Mouse (Mus musculus) v-Abl transformed pro-B cells (cell line): ENCODE measurements at regions not wholly inside any gene's neighbourhood (a gene's known extent, or its start where the extent isn't known, plus 50 kb on each side); places are given as distances from the start of the nearest gene placed in this dataset.

Experiments
- in situ Hi-C, 2 experiments: fragments of 400-800 bp; cut with MboI; formaldehyde crosslinking; loops; one replicate each; pipeline ENCODE4 v1.15.1; 2025; ENCODE audit not compliant: unreplicated experiment in 2 of 2

- in situ Hi-C loops = no loop called here
Measured at GRCm38 (mm10) chr7:69890503-69891061, 476.0 kb downstream of the Nr2f2 start.

GRCm38 (mm10) chr7:69888251-69888650, 478.3 kb downstream of the Nr2f2 start:
- in situ Hi-C loops = no loop called here

DNA sequence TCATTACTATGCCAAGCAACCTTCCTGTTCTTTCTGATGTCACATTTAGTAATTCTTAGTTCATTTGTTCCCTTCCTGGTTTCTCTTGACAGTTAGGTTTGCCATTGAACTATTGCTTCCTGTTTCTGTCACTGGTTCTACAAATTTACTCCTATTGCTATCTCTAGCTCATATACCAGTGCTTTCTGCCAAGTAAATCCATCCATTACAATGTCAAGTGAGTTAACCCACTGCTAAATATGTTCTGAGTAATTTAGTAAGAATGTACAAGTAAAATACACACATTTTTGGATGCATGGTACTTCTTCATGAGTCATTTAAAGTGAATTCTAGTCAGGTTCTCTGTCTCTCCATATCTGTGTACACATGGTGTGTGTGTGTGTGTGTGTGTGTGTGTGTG, 489.5 kb downstream of the Nr2f2 start:
- in situ Hi-C loops = no loop called here

GRCm38 (mm10) chr7:69865801-69866200, 500.7 kb downstream of the Nr2f2 start:
- in situ Hi-C loops = no loop called here

GRCm38 (mm10) chr7:69844631-69845324, 521.8 kb downstream of the Nr2f2 start:
- in situ Hi-C loops = no loop called here

DNA sequence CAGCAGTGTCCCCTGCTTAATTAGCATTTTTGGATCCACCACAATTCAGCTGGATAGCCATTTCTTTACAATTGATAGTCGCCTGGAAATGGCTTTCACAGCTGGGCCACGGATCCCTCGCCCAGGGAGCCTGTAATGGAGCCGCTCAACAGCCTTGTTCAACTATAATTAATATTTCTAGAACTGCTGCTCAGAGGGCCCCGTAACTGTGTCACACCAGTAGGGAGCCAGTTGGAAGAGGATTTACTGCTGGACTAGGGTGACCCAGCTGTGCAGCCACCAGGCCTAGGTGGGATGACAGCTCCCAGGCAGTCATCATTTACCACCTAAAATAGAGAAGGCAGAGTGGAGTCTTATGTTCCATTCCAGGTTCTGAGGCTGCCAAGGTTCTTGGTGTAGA, 529.2 kb downstream of the Nr2f2 start:
- in situ Hi-C loops = no loop called here

DNA sequence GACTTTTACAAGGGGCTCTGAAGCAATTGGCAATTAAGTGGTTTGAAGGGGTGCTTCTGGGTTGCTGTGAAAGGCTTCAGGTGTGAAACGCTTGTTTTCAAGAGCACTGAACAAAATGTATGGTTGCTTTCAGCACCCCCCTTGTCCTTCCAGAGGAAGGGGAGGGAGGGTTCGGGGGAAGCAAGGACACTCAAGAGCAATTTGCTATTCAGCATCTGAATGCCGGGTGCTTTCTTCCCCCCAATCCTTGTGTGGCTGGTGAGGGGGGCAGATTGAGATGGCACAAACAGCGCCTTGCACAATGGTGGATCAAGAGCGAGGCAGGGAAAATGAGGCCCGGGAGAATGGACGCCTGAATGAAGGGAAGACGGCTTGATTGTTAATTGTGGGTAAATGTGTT, 539.3 kb downstream of the Nr2f2 start:
- in situ Hi-C loops = no loop called here

DNA sequence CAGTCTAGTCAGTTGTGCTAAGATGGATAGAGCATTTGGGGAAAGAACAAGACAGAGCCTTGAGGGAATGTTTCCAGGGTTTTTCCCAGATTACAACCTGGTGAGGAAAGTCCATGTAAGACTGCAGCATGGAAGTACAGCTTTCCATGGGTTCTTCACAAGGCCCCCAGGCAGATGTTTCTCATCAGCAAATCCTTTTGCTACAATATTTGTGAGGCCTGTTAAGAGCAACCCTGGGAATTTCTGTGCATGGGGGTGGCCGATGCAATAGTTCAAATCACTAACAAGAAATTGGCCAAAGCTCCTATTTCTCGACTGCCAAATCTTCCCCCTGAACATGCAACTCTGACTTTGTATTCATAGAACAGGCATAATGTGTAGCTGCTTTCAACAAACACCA, 546.0 kb downstream of the Nr2f2 start:
- in situ Hi-C loops = no loop called here

DNA sequence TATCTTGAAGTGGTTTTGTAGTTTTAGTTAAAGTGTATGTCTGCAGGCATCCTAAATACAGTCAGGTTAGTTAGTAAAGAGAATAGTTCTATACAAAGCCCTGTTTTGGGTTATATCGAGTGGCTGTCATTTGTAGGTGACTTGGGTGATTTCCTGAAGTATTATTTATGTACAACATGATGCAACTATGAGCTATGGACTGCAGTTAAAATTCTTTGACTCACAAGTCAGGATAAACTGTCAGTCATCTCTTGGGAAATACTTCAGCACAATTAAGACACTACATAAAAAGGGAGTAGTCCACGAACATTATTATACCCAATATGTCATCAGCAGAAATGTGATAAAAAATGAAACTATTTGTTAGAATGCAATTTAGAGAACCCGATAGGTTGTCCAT, 554.2 kb downstream of the Nr2f2 start:
- in situ Hi-C loops = no loop called here

- in situ Hi-C loops = no loop called here
Measured at GRCm38 (mm10) chr7:69810873-69811272, 555.7 kb downstream of the Nr2f2 start.

GRCm38 (mm10) chr7:69807220-69807619, 559.3 kb downstream of the Nr2f2 start:
- in situ Hi-C loops = no loop called here

- in situ Hi-C loops = no loop called here
Measured at GRCm38 (mm10) chr7:69770980-69771348, 595.6 kb downstream of the Nr2f2 start.

DNA sequence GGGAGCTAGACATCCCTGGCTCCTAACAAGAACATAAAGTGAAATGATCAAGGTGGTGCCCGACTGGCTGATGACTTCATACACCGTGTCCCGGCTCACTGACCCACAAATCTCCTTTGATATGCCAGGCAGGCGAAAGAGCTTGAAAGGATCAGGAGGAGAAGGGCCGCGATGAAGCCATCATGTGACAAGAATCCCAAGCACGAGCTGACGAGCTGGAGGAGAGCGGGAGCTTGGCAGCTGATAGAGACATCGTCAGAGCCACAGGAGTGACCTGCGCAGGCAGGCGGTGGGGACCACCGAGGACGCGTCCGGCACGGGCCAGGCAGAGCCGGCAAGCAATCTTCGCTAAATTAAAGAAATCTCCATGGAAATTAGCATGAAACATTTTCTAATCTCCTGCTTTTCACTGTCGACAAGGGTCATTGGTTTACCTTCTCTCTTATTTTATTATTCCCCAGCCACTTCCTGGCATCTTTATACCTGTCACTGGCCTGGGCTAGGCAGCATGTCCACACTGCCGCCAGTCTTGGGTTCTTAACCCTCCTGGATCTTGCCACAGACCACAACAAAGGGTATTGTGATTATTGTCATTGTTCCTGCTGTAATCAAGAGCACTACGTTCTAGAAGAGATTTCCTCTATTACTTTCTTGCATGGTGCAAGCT, 596.1 kb downstream of the Nr2f2 start:
- in situ Hi-C loops = no loop called here

DNA sequence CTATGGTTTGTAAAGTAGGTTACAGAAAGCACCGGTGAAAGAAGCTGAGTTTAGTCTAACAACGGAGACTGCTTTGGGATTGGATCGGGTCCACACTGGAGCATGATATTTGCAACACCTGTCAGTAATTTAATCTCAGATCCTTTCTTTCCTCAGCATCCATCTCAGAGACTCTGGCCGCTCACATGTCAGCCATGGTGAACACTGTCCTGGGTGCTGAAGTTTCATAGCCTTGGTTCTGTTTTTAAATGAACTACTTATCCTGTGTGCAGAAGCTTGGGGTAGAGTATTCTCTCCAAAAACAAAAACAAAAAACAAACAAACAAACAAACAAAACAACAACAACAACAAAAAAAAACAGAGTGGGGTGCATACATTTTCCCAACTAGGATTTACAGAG, 600.1 kb downstream of the Nr2f2 start:
- in situ Hi-C loops = no loop called here

DNA sequence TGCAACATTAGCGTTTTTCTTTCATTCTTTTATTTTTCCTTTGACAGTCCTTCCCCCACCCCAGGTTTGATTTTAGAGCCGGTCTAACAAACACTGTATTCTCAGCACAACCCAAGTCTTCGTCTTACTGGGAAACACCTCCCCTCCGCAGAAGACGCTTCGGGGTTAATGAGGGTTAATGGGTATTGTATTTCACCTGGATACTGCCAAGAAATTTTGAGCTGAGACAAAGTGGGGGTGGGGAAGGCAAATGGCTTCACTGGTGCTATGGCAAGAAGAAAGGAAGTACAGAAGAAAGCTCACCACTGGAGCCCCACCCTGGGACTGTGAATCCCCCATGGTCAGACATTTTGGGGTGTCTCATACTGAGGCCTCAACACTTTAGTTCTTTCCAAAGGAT, 626.0 kb downstream of the Nr2f2 start:
- in situ Hi-C loops = no loop called here

DNA sequence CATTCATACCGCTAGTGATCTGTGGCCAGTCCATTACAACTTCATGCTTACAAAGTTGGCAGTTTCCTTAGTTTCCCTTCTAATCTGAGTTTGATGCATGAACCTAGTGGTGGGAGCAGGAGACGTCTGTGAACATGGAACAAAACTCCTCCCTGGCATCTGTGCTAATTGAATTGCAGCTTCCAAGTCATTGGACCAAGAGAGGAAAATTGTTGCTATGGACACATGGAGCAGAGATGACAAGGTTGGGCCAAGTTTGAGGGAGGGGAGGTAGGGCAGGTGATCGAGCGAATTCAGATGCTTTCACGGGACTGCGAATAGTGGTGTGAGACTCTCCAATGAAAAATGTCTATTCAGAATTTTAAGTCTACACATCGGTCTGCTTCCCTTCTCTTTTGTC, 627.5 kb downstream of the Nr2f2 start:
- in situ Hi-C loops = no loop called here

DNA sequence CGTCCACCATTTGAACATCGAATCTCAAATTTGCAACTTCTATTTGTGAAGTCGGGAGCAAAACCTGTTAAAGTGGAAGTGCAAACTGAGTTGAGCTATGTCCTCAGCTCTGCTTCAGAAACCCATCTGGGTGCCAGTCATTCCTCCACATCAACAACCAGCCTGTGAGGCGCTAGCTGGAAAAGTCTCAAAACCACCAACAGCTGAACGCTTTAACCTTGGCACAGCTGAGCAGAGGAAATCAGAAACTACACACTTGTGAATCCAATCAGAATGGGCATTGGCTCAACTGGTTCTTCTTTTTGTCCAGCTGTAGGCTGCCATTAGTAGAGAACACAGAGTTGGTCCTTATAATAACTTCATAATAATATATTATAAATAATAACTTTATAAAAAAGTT, 651.5 kb downstream of the Nr2f2 start:
- in situ Hi-C loops = no loop called here

DNA sequence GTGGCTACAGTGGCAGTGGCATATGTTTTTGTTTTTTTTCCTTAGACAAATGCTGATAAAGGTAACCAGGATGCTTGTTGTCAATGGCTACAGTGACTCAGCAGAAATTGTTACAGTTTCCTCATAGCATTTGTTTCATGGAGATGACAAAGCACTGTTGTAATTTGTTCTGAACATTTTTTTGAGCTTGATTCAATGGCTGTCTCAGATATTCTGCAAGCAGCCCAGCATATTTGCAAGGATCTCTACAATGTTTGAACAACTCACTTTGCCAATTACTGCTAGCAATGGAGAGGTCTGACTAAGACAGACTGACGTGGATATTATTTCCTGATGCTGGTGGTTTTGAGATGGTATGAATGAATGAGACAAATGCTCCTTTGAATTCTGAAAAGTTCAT, 696.3 kb downstream of the Nr2f2 start:
- in situ Hi-C loops = no loop called here

GRCm38 (mm10) chr7:69655583-69655982, 711.0 kb downstream of the Nr2f2 start:
- in situ Hi-C loops = no loop called here

DNA sequence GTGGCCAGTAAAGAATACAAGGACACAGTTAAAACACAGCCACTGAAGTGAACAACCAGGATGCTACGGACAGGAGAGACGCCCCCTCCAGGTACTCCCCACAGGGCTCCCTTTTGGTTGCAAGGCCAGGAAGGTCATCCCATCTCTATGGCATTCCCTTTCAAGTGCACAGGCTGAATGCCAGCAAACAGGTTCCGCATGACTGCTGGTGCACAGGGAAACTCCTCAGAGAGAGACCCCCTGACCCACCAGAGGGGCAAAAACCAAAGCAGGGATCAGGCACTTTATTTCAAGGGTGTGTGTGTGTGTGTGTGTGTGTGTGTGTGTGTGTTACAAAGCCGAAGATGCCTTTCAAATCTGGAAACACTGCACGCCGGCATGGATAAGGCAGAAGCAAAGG, 721.1 kb downstream of the Nr2f2 start:
- in situ Hi-C loops = no loop called here

DNA sequence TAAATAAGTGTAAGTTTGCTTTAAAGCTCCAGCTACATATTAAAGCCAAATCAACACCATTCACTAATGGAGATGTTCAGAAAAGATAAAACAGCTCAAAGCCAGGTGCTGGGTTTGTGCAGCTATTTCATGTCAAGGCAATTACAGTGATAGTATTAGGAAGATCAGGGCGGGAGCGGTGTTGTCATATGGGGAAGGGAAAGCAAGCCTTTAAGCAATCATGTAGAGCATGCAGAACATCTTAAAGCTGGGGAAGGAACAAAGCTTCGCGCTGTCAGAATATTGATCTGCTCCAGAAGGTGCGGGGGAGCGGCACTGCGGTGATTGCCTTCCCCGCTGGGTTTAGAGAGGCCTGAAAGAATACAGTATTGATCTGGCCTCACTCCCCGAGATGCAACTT, 724.9 kb downstream of the Nr2f2 start:
- in situ Hi-C loops = no loop called here

DNA sequence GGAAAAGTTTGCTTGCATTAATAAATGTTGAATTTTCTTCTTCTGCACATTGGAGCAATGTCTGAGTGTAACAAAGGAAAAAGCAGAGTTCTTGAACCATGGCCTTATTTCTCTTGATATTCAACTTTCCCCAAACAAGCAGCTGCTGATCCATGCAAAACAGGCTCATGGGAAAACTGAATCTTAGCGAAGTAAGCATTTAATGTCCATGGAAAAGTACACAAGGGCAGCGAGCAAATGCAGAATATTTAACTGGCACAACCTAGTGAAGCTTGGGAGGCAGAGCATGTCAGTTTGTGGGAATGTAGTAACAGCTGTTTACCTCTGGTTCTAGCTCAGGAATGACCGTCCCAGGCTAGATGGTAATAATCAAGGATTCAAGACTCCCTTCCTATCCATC, 766.7 kb downstream of the Nr2f2 start:
- in situ Hi-C loops = no loop called here
